10 mouse cellular contexts compared by ENCODE assay signal in genomic region chr17:12740317-12740716, GRCm38 (mm10). TPM values are rescaled to one million over a fixed set of nuclear protein-coding genes. Genes with fewer than 3 reads are reported as not detected.
A peak's percentile ranks its signal among the peaks of the same experiment; 100 is the strongest.
DNase-seq lines count a peak whose midpoint lies in the region; ATAC-seq and TF ChIP-seq lines count a peak whose summit lies in the region.
"Had no signal": no experiment of that assay in that cellular context is flagged by ENCODE, and none has a peak within 500 bp of the region (broad histone marks: within the 10 kb centered on the region; RNA-seq: fewer than 3 reads in every experiment).

No protein-coding gene starts in this region.

- intact Hi-C loops in heart, adult 2 months (cut with DNase I), result loop anchor here (2.0 kb wide), 1 partner anchor 50 kb away; no protein-coding TSS in a partner anchor
- intact Hi-C loops in heart, postnatal 14 days (cut with DNase I), result loop anchor here (5.0 kb wide), 1 partner anchor 52 kb away; no protein-coding TSS in a partner anchor

- WGBS in heart, adult 2 months, result 13% methylated on average over 2 of the region's 2 CpGs
- 21% methylated on average over 2 of the region's 2 CpGs for WGBS in intestine, embryonic 15.5 days
- WGBS in forebrain, embryonic 16.5 days, result 77% methylated on average over 2 of the region's 2 CpGs

- peak overlapping the region; percentile 89 for H3K27ac ChIP-seq in heart, adult 2 months
- peak overlapping the region; percentile 71 for H3K27ac ChIP-seq in brown adipose tissue, adult 24 weeks (replicated peaks; ENCODE audit: low read depth, low read length)
- H3K27ac ChIP-seq in intestine, embryonic 15.5 days, result peak overlapping the region; percentile 74
- no peak overlapping the region for H3K27ac ChIP-seq in forebrain, embryonic 16.5 days (ENCODE audit: low read length)

- no peak overlapping the region for H3K9ac ChIP-seq in heart, adult 2 months (ENCODE audit: low read depth, low read length)
- H3K9ac ChIP-seq in intestine, embryonic 15.5 days, result no peak overlapping the region
- no peak overlapping the region for H3K9ac ChIP-seq in forebrain, embryonic 16.5 days (replicated peaks; ENCODE audit: low read depth, low read length)

- TF ChIP-seq POLR2A in heart, adult 2 months (IDR thresholded peaks at IDR 0.05; ENCODE audit: insufficient read depth, low read depth, low read length), result no peak

- peaks cover 48% of the 10 kb centered on the region for H3K36me3 ChIP-seq in heart, adult 2 months (ENCODE audit: control insufficient read depth, insufficient read depth, low read length)
- peaks cover 42% of the 10 kb centered on the region for H3K36me3 ChIP-seq in intestine, embryonic 15.5 days
- peaks cover 20% of the 10 kb centered on the region for H3K36me3 ChIP-seq in forebrain, embryonic 16.5 days (ENCODE audit: control insufficient read depth, insufficient read depth)

- peak; percentile 60 for ATAC-seq in intestine, embryonic 15.5 days
- ATAC-seq in forebrain, embryonic 16.5 days, result no peak

- H3K4me3 ChIP-seq in heart, adult 2 months, result no peak overlapping the region
- H3K4me3 ChIP-seq in brown adipose tissue, adult 24 weeks (ENCODE audit: insufficient read depth, low read depth, low read length), result no peak overlapping the region
- H3K4me3 ChIP-seq in intestine, embryonic 15.5 days (replicated peaks), result no peak overlapping the region
- H3K4me3 ChIP-seq in forebrain, embryonic 16.5 days (replicated peaks; ENCODE audit: low read length), result no peak overlapping the region

- DNase-seq in heart, adult 2 months, result peak in 1 of 2 experiments; percentile 62
- DNase-seq in heart, postnatal 14 days, result no peak
- peak; percentile 54 for DNase-seq in lung, postnatal 25 days (ENCODE audit: low spot score)
- DNase-seq in T-cell, adult 2 months (ENCODE audit: low spot score), result no peak
- no peak for DNase-seq in layer of hippocampus, adult 8-10 months (ENCODE audit: low spot score in 2 of 2)
- DNase-seq: layer of hippocampus, adult 9-11 months; right cerebral cortex, postnatal 14 days had no signal

- TF ChIP-seq EP300 in heart, adult 2 months (IDR thresholded peaks at IDR 0.05; ENCODE audit: insufficient read depth, low read depth, low read length), result 0 out of 2 replicates have a peak, but pooled peaks have one; percentile 56

- peaks cover 36% of the 10 kb centered on the region for H3K4me1 ChIP-seq in heart, adult 2 months (ENCODE audit: control insufficient read depth, insufficient read depth, low read length)
- peaks cover 30% of the 10 kb centered on the region for H3K4me1 ChIP-seq in brown adipose tissue, adult 24 weeks (ENCODE audit: control insufficient read depth, insufficient read depth, insufficient read length, low read length)
- peaks cover 33% of the 10 kb centered on the region for H3K4me1 ChIP-seq in intestine, embryonic 15.5 days (replicated peaks)
- no peaks in the 10 kb centered on the region; the same call in 1 of the 2 replicates for H3K4me1 ChIP-seq in forebrain, embryonic 16.5 days (replicated peaks; ENCODE audit: control insufficient read depth, insufficient read depth, low read length)

- no peaks in the 10 kb centered on the region for H3K9me3 ChIP-seq in intestine, embryonic 15.5 days
- H3K9me3 ChIP-seq in forebrain, embryonic 16.5 days (ENCODE audit: control insufficient read depth, low read length), result peaks cover 18% of the 10 kb centered on the region

- peaks cover 7% of the 10 kb centered on the region for H3K79me2 ChIP-seq in heart, adult 2 months (replicated peaks; ENCODE audit: control insufficient read depth, insufficient read depth, low read length)

- no peak overlapping the region for H3K4me2 ChIP-seq in intestine, embryonic 15.5 days (replicated peaks)
- H3K4me2 ChIP-seq in forebrain, embryonic 16.5 days (ENCODE audit: low read length), result no peak overlapping the region

- no peaks in the 10 kb centered on the region for H3K27me3 ChIP-seq in heart, adult 2 months (ENCODE audit: control insufficient read depth, insufficient read depth, low read length)
- no peaks in the 10 kb centered on the region for H3K27me3 ChIP-seq in intestine, embryonic 15.5 days (replicated peaks)
- no peaks in the 10 kb centered on the region for H3K27me3 ChIP-seq in forebrain, embryonic 16.5 days (replicated peaks; ENCODE audit: control insufficient read depth, insufficient read depth, low read length)

- no peak for TF ChIP-seq CTCF in heart, adult 2 months (IDR thresholded peaks at IDR 0.05)

RNA-seq across cellular contexts. Expression of gene Igf2r, which starts 29.1 kb away (rescaled TPM):
- total RNA-seq in heart, adult 2 months (2021), result 100 to 1,000 TPM in 1 of 2 experiments, 10 to 100 TPM in 1; 98.9 to 116 TPM
- polyA plus RNA-seq in heart, adult 2 months (2012; rRNA removed), result 34.0 and 53.7 TPM in 2 replicates
- total RNA-seq in heart, postnatal 14 days (2021), result 100 to 1,000 TPM; 131 to 132 TPM
- 15.7 and 16.3 TPM in 2 replicates for polyA plus RNA-seq in brown adipose tissue, adult 24 weeks (2012; ENCODE audit: insufficient read depth, insufficient read length, missing spikeins)
- 37.5 and 38.9 TPM in 2 replicates for polyA plus RNA-seq in intestine, embryonic 15.5 days (2015; fragmentation: Nextera tagmentation; extraction: Ambion mirVana)
- 10 to 100 TPM; 26.5 to 31.7 (median 27.7) TPM for total RNA-seq in layer of hippocampus, adult 8-10 months (2022)
- 11.9 TPM in 2 replicates for polyA plus RNA-seq in forebrain, embryonic 16.5 days (2015; fragmentation: Nextera tagmentation; extraction: Ambion mirVana)
